Mouse (Mus musculus) midbrain, embryonic 10.5 days (tissue): Measurements from ENCODE around the gene Lrch2. TPM values are rescaled to one million over a fixed set of nuclear protein-coding genes. Genes with fewer than 3 reads are reported as not detected.
"Not testable (repeated sequence)": the region's sequence is repeated elsewhere in the genome, so short reads cannot be mapped to it uniquely, and the experiment has no call there.

Experiments used
- DNase-seq: peaks from one replicate; pipeline ENCODE4 v3.0.0-alpha.2; 2017; ENCODE audit warnings: low spot score
- H3K27ac ChIP-seq: fragments of 300-500 bp; sonication (generic); replicated peaks from 2 replicates; pipeline ENCODE4 v1.5.1; 2016; ENCODE audit warnings: mild to moderate bottlenecking
- H3K27me3 ChIP-seq: fragments of 300-500 bp; sonication (generic); 2 replicates; pipeline ENCODE4 v1.6.1; 2016; ENCODE audit warnings: low read depth, mild to moderate bottlenecking; ENCODE audit not compliant: poor library complexity, severe bottlenecking
- H3K36me3 ChIP-seq: fragments of 300-500 bp; sonication (generic); 2 replicates; pipeline ENCODE4 v1.6.1; 2016; ENCODE audit warnings: mild to moderate bottlenecking, moderate library complexity
- H3K4me1 ChIP-seq: fragments of 300-500 bp; sonication (generic); 2 replicates; pipeline ENCODE4 v1.6.1; 2016
- H3K4me3 ChIP-seq: fragments of 300-500 bp; sonication (generic); 2 replicates; pipeline ENCODE4 v1.5.1; 2016; ENCODE audit warnings: mild to moderate bottlenecking, moderate library complexity
- H3K9me3 ChIP-seq: fragments of 300-500 bp; sonication (generic); replicated peaks from 2 replicates; pipeline ENCODE4 v1.6.1; 2016; ENCODE audit warnings: mild to moderate bottlenecking
- WGBS: fragments of 180-500 bp; shearing (Covaris S2); methylation state at CpG from one replicate; pipeline ENCODE4 v1.1.7; 2016; 5-methylcytosine and 5-hydroxymethylcytosine counted together
- polyA plus RNA-seq: library from polyadenylated mRNA; unstranded; fragments of >200 nt; fragmentation: Nextera tagmentation; extraction: Ambion mirVana; gene quantifications from 2 replicates; pipeline ENCODE4 v1.2.1, GENCODE M21; 2016

The Lrch2 gene
- polyA plus RNA-seq, result 4.9 and 5.9 TPM in 2 replicates

GRCm38 (mm10) chrX:147553421-147554201, at the start of gene Lrch2:
Lrch2 (minus strand) TSS chrX:147554081.
- DNase-seq, result peak; percentile 71
- 14% methylated on average over 40 of the region's 50 CpGs for WGBS

GRCm38 (mm10) chrX:147540934-147541870, 12.7 kb downstream of the Lrch2 start:
- no peak overlapping the region for H3K27ac ChIP-seq
- no peaks in the 10 kb centered on the region for H3K36me3 ChIP-seq
- H3K9me3 ChIP-seq, result no peaks in the 10 kb centered on the region
- H3K4me3 ChIP-seq, result no peak overlapping the region
- no peak for DNase-seq
- no peaks in the 10 kb centered on the region for H3K27me3 ChIP-seq
- 58% methylated on average over 11 of the region's 11 CpGs for WGBS
- no peaks in the 10 kb centered on the region for H3K4me1 ChIP-seq

More at GRCm38 (mm10) chrX:147553421-147554201, at the start of gene Lrch2:
- no peaks in the 10 kb centered on the region for H3K36me3 ChIP-seq
- peak within 1 kb of the TSS; percentile 66 for H3K4me3 ChIP-seq
- H3K27me3 ChIP-seq, result no peaks in the 10 kb centered on the region
- H3K27ac ChIP-seq, result peak within 1 kb of the TSS; percentile 91
- H3K4me1 ChIP-seq, result peaks cover 15% of the 10 kb centered on the region; the same call in 1 of the 2 replicates
- no peaks in the 10 kb centered on the region for H3K9me3 ChIP-seq

DNA sequence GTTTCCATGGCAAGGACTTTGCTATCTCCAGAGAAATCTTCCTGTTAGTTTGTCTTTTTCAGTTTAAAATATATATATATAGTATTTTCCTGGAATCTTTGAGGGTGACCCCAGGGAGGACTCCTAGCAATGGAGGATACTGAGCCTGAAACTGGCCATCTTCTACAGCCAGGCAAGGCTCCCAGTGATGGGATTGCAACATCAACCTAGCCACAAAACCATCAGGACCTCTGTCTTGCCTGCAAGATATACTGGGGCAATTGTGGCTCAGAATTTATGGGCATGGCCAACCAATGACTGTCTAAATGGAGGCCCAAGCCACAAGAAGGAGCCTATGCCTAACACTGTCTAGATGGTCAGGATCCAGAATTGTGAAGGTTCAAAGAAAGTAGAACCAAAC, 15.5 kb downstream of the Lrch2 start:
- DNase-seq, result no peak
- no peaks in the 10 kb centered on the region for H3K9me3 ChIP-seq
- H3K4me3 ChIP-seq, result no peak overlapping the region
- no peaks in the 10 kb centered on the region for H3K36me3 ChIP-seq
- no peaks in the 10 kb centered on the region for H3K4me1 ChIP-seq
- no peaks in the 10 kb centered on the region for H3K27me3 ChIP-seq
- no peak overlapping the region for H3K27ac ChIP-seq

DNA sequence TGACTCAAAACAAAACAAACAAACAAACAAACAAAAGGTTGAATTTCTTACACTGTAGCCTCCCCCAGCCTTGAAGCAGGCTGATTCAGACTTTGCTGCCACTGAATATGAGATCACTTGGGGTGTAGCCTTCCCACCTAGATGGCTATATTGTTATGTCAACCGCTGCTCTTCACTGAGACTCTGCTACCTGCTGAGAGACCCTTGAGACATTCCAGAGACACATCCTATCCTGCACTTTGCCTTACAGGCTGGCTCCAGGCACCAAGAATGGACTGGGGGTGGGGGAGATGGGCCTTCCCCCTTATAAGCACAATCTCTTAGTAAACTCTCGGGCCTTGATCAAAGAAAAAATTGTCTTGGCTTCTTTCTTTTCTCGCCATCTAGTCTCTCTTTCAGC, 16.8 kb downstream of the Lrch2 start:
- H3K36me3 ChIP-seq, H3K27me3 ChIP-seq, H3K4me1 ChIP-seq, H3K27ac ChIP-seq, DNase-seq, H3K4me3 ChIP-seq, H3K9me3 ChIP-seq: not testable (repeated sequence)
- 79% methylated on average over 3 of the region's 3 CpGs for WGBS

DNA sequence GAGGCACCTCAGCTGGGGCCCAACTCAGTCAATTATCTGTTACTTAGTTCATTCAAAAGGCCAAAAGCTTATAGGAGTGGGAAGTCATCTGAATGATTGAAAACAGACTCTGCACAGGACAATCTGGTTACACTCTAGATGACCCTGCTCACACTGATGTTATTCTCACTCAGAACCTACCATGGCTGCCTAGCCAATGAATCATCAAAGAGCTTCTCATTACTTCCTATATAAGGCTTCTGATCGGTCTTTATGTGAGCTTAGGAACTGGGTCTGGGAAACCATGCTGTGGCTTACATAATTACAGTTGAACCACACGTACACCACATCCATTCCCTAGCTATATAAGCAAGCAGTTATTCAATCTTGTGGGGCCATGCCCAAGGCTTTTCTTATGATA, 18.3 kb downstream of the Lrch2 start:
- H3K27me3 ChIP-seq, result no peaks in the 10 kb centered on the region
- DNase-seq, result no peak
- H3K4me3 ChIP-seq, result no peak overlapping the region
- WGBS, result 79% methylated on average over 2 of the region's 2 CpGs
- no peaks in the 10 kb centered on the region for H3K4me1 ChIP-seq
- H3K27ac ChIP-seq, result no peak overlapping the region
- no peaks in the 10 kb centered on the region for H3K9me3 ChIP-seq
- H3K36me3 ChIP-seq, result no peaks in the 10 kb centered on the region

DNA sequence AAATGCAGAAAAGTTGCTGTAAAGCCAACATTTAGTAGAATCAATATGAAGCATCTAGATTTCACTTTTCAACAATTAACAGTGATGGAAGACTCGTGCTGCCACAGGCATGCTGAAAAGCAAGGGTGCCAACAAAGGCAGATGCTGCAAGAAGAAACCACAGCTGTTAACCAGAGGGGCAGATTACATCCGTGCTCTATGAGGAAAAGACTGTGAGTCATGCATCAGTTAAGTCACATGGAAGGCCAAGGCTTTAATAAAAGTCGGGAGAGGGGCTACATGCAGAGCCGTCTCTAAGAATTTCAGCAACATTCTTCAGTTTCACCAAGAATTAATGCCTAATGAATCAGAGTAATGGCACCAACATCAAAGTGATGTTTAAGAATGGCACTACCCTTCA, 22.2 kb downstream of the Lrch2 start:
- Histone ChIP-seq H3K4me3 (no peak overlapping the region), H3K9me3 (no peaks in the 10 kb centered on the region), H3K4me1 (no peaks in the 10 kb centered on the region), H3K27me3 (no peaks in the 10 kb centered on the region), H3K36me3 (no peaks in the 10 kb centered on the region), H3K27ac (no peak overlapping the region)
- WGBS, result 84% methylated on average over 4 of the region's 4 CpGs
- no peak for DNase-seq

DNA sequence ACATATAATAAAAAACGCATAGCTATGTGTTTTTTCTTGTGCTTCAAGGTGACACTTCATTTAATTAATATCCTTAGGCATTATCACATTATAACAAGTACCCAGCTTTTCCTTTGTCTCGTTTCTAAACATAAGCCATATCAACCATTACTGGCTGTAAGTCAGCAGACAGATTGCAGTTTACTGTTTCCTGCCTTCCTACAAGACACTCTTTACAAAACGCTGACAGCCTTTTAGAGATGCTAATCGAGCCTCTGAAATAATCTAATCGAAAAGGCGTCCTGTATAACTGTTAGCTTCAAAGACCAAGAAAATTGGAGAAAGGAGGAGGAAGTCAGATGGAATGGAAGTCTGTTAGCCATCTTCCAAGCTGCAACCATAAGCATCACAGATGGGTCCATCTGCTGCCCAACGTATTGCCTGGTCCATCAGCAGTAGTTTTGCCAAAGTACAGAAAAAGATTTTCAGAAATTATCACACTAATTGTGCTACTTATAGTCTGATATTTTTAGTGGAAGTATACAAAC, 26.2 kb downstream of the Lrch2 start:
- Histone ChIP-seq H3K36me3 (no peaks in the 10 kb centered on the region), H3K27ac (no peak overlapping the region), H3K4me1 (no peaks in the 10 kb centered on the region), H3K27me3 (no peaks in the 10 kb centered on the region), H3K9me3 (no peaks in the 10 kb centered on the region), H3K4me3 (no peak overlapping the region)
- WGBS, result 77% methylated on average over 7 of the region's 7 CpGs
- no peak for DNase-seq

GRCm38 (mm10) chrX:147489551-147489950, 64.3 kb downstream of the Lrch2 start:
- 85% methylated on average over 2 of the region's 2 CpGs for WGBS

GRCm38 (mm10) chrX:147453610-147454009, 100.3 kb downstream of the Lrch2 start, which contains the start of gene Vmn1r239-ps:
Vmn1r239-ps (minus strand) TSS chrX:147453710.
- not testable (repeated sequence) for DNase-seq, H3K27me3 ChIP-seq, H3K9me3 ChIP-seq, H3K27ac ChIP-seq, H3K36me3 ChIP-seq, H3K4me1 ChIP-seq, H3K4me3 ChIP-seq
- WGBS, result 91% methylated on average over 1 of the region's 1 CpGs

More at GRCm38 (mm10) chrX:147489551-147489950, 64.3 kb downstream of the Lrch2 start:
- DNase-seq, result no peak
- Histone ChIP-seq H3K4me1 (no peaks in the 10 kb centered on the region), H3K9me3 (no peaks in the 10 kb centered on the region), H3K4me3 (no peak overlapping the region), H3K27ac (no peak overlapping the region), H3K27me3 (no peaks in the 10 kb centered on the region), H3K36me3 (no peaks in the 10 kb centered on the region)

DNA sequence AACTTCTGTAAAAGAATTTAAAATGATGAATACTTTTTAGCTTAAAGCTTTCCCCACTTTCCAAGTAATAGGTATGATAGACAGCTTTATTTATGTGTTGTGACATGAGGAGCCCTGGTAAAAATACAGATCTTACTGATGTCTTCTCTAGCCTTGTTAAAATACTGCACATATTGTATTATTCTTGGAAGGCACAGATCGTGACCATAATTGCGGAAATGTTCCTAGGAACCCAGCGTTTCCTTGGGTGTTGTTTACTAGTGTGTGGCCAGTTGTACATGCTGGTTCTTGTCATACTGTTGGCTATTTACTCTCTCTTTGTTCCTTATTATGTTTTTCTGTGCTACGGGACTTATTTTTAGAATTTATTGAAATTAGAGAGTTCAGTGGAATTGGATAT, 110.5 kb downstream of the Lrch2 start:
- H3K9me3 ChIP-seq, result no peaks in the 10 kb centered on the region
- H3K4me3 ChIP-seq, result no peak overlapping the region
- no peak overlapping the region for H3K27ac ChIP-seq
- WGBS, result 91% methylated on average over 4 of the region's 4 CpGs
- no peaks in the 10 kb centered on the region for H3K27me3 ChIP-seq
- H3K36me3 ChIP-seq, result no peaks in the 10 kb centered on the region
- H3K4me1 ChIP-seq, result no peaks in the 10 kb centered on the region
- no peak for DNase-seq

GRCm38 (mm10) chrX:147435400-147435799, 118.5 kb downstream of the Lrch2 start:
- Histone ChIP-seq H3K4me1 (no peaks in the 10 kb centered on the region), H3K27ac (no peak overlapping the region), H3K27me3 (no peaks in the 10 kb centered on the region), H3K4me3 (no peak overlapping the region), H3K9me3 (no peaks in the 10 kb centered on the region), H3K36me3 (no peaks in the 10 kb centered on the region)
- no peak for DNase-seq
- WGBS, result 90% methylated on average over 2 of the region's 2 CpGs

- Histone ChIP-seq H3K4me3 (no peak overlapping the region), H3K27ac (no peak overlapping the region), H3K9me3 (no peaks in the 10 kb centered on the region), H3K27me3 (no peaks in the 10 kb centered on the region), H3K4me1 (no peaks in the 10 kb centered on the region), H3K36me3 (no peaks in the 10 kb centered on the region)
- 70% methylated on average over 1 of the region's 1 CpGs for WGBS
- DNase-seq, result no peak
Observed at GRCm38 (mm10) chrX:147429753-147430152, 124.1 kb downstream of the Lrch2 start.
